Mouse (Mus musculus) central nervous system, embryonic 11.5 days (tissue): ENCODE data around the gene Ulk4. TPM values are rescaled to one million over a fixed set of nuclear protein-coding genes. Genes with fewer than 3 reads are reported as not detected.

ENCODE experiments used
- polyA plus RNA-seq: library from polyadenylated mRNA; depleted of rRNA; stranded (reverse); fragments of >200 nt; gene quantifications from 2 replicates; pipeline ENCODE4 v1.2.3, GENCODE M21; 2012; rRNA removed

Gene Ulk4
- 5.0 and 5.4 TPM in 2 replicates for polyA plus RNA-seq

DNA sequence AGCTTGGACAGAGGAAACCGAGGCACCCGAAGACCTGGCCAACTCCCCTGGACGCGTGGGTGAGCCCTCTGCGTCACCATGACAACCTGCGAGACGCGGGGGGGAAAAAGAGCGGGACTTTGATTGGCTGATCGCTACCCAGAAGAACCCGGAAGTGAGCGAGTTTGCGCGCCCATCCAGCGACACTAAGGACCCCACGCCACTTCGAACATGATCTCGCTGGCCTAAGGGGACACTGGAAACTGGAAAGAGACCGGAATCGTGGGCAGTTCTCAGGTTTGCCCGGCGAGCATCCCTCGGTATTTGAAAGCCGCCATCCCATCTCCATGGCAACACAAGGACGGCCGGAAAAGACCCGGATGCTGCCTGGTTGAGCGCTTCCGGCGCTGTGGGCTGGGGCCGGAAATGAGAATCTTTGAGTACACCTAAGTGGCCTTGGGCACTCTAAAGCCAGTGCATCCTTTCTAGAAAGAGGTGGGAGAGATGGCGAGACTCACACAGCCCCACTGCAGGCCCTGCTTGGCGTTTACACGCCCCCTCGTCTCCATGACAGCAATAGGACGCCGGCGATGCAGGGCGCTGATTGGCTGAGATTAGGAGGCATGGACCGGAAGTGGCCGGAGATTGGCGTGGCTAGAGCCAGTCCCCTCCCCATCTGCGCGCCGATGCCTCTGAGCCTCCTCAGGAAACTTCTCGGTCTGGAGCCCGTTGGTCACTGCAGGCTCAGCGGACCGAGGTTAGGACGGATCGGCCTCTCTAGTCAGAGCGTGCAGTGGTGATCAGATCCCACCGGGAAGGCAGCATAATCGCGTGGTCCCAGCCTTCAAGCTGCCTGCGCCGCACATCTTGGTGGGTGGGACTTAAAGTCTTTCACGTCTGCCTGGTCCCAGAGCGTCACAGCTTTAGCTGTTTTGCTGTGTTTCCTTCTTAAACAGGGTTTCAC lies at the start of gene Ulk4:
Ulk4 (minus strand) TSS at position 80 of the 943 bp plus-strand sequence.

DNA sequence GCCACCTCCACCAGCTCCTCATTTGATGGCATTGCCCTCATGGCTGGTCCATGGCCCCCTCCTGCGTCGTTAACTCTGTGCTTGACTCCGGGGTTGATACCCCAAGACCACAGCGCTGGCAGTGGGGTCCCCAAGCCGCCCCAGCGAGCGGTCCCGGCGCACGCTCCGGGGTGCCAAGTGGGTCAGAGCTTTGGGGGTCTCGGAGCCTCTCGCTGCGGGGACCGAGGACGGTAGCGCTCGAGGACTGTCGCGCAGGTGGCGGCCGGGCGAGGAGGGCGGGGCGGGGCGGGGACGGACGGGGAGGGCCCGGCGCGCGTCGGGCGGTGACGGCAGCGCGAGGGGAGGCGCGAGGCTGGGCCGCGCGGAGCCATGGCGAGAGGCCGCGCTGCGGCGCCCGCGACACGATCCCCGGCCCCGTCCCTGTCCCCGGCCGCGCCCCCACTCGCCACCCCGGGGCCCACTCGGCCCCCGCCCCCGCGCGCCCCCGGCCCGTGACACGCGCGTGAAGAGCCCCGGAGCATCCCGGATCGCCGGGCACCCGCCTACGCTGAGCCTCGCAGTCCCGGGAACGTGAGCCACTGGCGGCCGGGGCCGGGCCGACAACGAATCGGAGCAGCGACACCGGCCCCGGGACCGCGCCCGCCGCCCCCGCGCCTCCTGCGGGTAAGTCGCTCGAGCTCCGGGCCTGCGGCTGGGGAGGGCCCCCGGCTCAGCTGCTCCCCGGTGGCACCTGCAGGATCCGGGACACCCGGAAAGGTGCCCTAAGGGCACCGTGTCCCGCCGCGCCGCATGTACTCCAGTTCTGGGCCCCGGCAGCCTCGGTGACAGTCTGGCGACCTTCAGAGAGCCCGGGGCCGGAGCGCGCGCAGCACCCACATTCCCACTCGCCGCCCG lies 20.4 kb upstream of the Ulk4 start, which contains the start of gene Trak1:
Trak1 (plus strand) TSS at position 332 of the 894 bp plus-strand sequence.

DNA sequence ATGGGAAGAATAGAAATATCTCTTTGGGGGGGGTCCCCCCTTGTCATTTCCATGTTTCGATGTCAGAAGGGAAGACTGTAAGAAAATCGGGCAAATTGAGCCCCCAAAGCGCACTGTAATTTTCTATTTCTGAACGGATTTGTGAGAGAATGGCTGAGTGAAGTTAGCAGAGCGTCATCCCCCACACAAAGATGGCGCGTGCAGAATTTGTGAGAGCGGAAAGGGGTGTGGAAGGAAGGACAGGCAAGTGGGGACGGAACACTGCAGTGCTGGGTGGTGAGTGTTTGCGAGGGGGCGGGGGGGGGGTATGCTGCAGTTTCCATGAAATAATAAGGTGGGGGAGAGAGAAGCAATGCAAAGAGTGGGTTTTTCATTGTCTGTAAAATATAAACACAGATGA lies 347.9 kb downstream of the Ulk4 start, which contains the start of gene Ctnnb1:
Ctnnb1 (plus strand) TSS at position 136 of the 400 bp plus-strand sequence.

Other genes starting within 250 kb of the Ulk4 start
- gene Trak1, start 20.3 kb upstream of the Ulk4 start, polyA plus RNA-seq, result 29.0 and 34.8 TPM in 2 replicates
- 4.0 and 8.1 TPM in 2 replicates for gene Cck, start 218.5 kb upstream of the Ulk4 start, polyA plus RNA-seq